Mouse (Mus musculus): ENCODE results near the gene Mocs1. TPM values are rescaled to one million over a fixed set of nuclear protein-coding genes. Genes with fewer than 3 reads are reported as not detected.

Mocs1 gene
- total RNA-seq, 2 experiments from 2014 or later = 12.3 to 18.7 TPM

DNA sequence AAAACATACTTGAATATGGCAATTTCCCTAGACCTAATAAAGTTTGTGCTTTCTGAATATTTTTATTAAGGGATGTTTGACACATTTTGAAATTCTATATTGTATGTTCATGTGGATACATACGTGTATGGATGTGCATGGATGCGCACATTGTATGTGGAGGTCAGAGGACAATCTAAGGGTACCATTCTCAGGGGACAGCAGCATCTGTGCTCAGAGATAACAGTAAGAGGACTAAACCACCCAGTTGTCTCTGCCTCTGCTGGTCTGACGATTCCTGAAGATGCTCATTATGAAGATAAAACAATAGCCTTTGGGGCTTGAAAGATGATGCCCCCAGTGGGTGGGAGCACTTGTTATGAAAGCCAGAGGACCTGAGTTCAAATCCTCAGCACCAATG, 36.7 kb downstream of the Mocs1 start:
- DNase-seq = no peak
- intact Hi-C loops (cut with DNase I; ENCODE audit: low total_unique reads) = loop anchor here (5.0 kb wide), 1 partner anchor 432 kb away; no protein-coding TSS in a partner anchor

GRCm38 (mm10) chr17:49468223-49468622, 40.1 kb downstream of the Mocs1 start:
- intact Hi-C loops (cut with DNase I; ENCODE audit: low total_unique reads) = loop anchor here (5.0 kb wide), 1 partner anchor 429 kb away; no protein-coding TSS in a partner anchor
- peak; percentile 75 for DNase-seq

DNA sequence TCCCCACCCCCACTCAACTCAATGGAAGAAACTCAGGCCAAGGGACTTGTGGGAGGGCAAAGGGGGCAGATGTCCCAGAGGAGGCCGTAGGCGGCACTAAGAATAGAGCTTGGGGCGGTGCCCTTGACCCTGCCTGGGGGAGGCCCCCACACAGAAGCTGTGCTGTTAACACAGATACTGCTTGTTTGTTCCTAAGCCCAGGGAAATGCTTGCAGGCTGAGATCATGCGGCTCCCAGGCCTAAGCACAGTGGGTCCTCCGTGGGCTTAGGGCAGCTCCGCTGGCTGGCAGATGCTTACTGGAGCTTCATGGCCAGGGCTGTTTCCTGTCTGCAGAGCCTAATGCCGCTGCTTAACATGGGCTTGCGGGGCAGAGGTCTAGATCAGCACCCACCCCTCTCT, 44.5 kb downstream of the Mocs1 start:
- intact Hi-C loops (cut with DNase I; ENCODE audit: low total_unique reads) = no loop called here

DNA sequence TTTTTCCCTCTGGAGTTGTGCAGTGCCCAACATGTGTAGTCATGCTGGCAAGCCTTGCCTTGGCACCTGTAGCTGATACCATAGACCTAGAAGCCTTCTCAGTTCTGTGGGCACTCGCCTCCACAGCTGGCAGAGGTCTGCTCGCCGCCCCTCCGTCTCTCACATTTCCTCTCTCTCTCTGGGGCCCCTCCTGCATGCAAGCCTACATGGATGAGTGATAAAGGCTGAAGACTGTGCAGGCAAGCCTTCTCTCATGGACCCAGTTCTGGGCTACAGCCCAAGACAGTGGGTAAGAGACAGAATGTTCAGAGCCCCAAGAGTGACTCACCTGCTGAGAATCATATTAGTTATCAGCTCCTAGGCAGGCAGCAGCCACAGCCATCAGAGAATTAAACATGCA, 45.9 kb downstream of the Mocs1 start:
- intact Hi-C loops (cut with DNase I; ENCODE audit: low total_unique reads) = no loop called here
- no peak for DNase-seq

More for the DNA sequence above, 44.5 kb downstream of the Mocs1 start:
- DNase-seq = peak; percentile 35

DNA sequence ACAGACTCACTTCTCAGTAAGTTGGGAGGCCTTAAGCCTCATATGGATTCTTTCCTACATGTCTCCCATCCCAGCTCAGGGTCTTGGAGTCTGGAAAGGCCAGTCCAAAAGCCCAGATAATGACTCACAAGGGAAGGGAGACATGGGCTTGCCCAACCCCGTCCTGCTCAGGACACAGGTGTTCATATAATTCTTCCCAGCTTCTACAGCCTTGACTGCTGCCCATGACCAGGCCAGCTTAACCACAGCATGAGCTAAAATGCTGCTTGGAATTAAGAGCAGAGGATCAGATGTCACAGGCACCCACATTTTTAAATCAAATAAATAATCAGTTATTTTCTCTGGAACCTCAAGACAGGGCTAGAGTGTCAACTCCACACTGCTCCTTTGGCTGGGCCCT, 47.0 kb downstream of the Mocs1 start:
- intact Hi-C loops (cut with DNase I; ENCODE audit: low total_unique reads) = no loop called here

DNA sequence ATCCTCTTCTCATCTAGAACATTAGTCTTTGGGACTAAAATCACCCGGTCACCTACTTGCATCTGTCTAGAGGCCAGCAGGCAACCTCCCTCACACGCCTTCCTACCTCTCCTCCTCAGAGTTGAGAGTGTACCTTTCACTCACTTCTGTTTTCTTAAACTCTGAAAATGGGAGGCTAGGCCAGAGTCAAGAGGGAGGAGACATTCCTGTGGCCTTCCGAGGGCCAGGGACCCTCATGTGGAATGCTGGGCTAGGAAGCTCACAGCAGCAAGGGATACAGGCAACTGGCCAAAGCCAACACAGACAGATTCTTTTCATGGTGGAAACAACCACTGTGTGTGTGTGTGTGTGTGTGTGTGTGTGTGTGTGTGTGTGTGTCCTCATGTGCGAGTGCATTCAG, 49.2 kb downstream of the Mocs1 start:
- DNase-seq = no peak
- intact Hi-C loops (cut with DNase I; ENCODE audit: low total_unique reads) = no loop called here

More for the DNA sequence above, 47.0 kb downstream of the Mocs1 start:
- no peak for DNase-seq

DNA sequence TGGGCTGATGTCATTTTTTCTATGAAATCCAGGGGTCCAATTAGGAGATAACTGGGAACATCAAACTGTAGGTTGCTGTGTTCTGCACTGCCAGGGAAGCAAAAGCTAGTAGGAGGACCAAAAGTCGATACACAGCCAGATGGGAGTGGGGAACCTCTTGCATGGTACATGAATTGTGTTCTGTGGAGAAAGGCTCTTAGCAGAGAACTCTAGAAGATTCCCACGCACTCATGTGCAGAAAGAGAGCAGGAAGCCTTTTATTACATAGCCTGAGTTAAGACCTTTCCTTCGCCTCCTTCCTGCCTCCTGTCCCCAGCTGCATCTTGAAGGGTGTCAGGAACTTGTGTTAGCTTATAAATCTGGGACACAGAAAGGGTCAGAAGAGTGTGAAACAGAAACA, 53.7 kb downstream of the Mocs1 start:
- DNase-seq = no peak
- intact Hi-C loops (cut with DNase I; ENCODE audit: low total_unique reads) = no loop called here

GRCm38 (mm10) chr17:49484435-49484834, 56.3 kb downstream of the Mocs1 start:
- intact Hi-C loops (cut with DNase I; ENCODE audit: low total_unique reads) = no loop called here
- DNase-seq = no peak

DNA sequence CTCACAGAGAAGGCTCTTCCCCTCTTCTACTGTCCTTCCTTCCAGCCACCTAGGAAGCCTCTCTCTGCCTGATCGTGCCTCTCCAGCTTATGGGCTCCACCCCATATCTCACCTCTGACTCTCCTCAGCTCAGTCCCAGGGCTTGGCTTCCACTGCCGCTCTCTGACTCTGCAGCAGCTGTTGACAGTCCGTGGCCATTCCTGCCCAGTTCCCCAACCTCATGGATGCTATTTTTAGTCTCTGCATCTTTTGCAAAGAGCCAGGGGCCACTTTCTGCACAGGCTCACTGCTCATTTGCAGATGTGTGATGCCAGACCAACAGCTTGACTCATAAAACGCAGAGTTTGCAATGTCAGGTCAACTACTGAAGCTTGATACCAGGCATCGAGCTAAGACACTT, 60.9 kb downstream of the Mocs1 start:
- intact Hi-C loops (cut with DNase I; ENCODE audit: low total_unique reads) = no loop called here
- DNase-seq = peak; percentile 49

DNA sequence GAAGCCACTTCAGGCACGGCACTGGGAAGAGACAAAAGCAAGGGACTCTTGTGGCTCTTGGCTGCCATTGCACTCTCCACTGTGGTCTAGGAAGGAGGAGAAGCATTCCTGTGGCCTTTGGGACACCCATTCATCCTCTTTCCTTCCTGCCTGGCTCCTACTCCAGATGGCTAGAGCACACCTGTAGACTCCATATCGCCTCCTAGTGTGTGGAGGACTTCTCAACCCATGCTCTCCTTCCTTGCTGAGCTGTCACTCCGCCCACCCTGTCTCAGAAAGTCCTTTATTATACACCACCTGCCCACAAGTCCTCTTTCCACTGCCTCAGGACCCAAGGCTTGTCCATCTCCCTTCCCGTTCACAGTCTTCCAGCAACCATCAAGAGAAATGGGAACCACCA, 65.1 kb downstream of the Mocs1 start:
- intact Hi-C loops (cut with DNase I; ENCODE audit: low total_unique reads) = no loop called here
- no peak for DNase-seq

GRCm38 (mm10) chr17:49498169-49498568, 70.0 kb downstream of the Mocs1 start:
- intact Hi-C loops (cut with DNase I; ENCODE audit: low total_unique reads) = no loop called here
- DNase-seq = no peak

DNA sequence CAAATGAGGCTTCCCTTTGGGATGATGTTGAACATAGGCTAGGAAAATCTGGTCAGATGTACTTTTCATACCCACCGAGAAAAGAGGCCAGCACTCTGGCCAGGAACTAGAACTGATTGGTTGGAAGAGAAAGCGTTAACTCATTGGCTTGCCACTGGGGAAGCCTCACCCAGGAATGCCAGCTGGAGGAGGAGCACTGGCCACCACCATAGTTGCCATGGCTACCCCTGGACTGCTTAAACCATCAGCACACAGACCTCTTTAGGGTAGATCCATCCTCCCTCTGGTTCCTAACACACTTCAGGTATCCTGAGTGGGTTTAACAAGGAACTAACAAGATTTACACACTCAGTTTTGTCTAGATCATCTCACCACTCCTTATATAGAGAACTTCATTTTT, 71.5 kb downstream of the Mocs1 start:
- intact Hi-C loops (cut with DNase I; ENCODE audit: low total_unique reads) = no loop called here
- no peak for DNase-seq

DNA sequence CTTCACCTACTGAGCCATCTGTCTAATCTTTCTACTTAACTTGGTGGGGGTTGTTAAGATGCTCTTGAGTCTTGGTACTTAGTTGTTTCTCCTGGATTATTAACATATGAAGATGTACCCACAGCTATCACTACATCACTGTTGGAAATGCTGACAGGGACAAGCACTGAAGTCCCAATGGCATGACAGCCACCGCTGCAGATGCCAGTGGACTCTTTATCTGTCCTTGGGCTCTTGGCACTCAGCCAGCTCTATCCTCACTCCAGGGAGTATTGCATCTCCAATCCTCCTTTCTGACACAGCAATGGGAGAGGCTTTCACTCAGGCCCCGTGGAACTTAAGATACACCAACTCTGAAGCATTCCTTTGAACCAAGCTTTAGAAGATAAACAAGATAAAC, 72.1 kb downstream of the Mocs1 start:
- DNase-seq = no peak
- intact Hi-C loops (cut with DNase I; ENCODE audit: low total_unique reads) = no loop called here

- DNase-seq = no peak
- intact Hi-C loops (cut with DNase I; ENCODE audit: low total_unique reads) = no loop called here
These were observed 75.2 kb downstream of the Mocs1 start for GRCm38 (mm10) chr17:49503246-49503900.

Other genes starting within 250 kb of the Mocs1 start
- gene Daam2, start 136.0 kb downstream of the Mocs1 start, total RNA-seq (2021) = 1 to 10 TPM; 9.2 to 9.7 TPM
- not detected for gene Kif6, start 186.8 kb downstream of the Mocs1 start, total RNA-seq (2021)